Mouse (Mus musculus): Measurements from ENCODE around the gene Rps26. TPM values are rescaled to one million over a fixed set of nuclear protein-coding genes. Genes with fewer than 3 reads are reported as not detected.

The Rps26 gene
- polyA plus RNA-seq, 2 experiments = 1,177 to 1,662 TPM

- Histone ChIP-seq H3K4me3 (replicated peaks; ENCODE audit: low read length) (no peak overlapping the region), H3K4me2 (replicated peaks; ENCODE audit: low read depth, low read length, severe bottlenecking) (no peak overlapping the region), H3K27me3 (ENCODE audit: control insufficient read depth, insufficient read depth, low read length) (no peaks in the 10 kb centered on the region), H3K27ac (replicated peaks; ENCODE audit: low read depth, low read length) (no peak overlapping the region), H3K9me3 (ENCODE audit: control insufficient read depth, low read length) (no peaks in the 10 kb centered on the region), H3K4me1 (ENCODE audit: control insufficient read depth, insufficient read depth, low read length) (no peaks in the 10 kb centered on the region), H3K36me3 (ENCODE audit: control insufficient read depth, insufficient read depth, low read length) (no peaks in the 10 kb centered on the region), H3K9ac (ENCODE audit: low read depth, low read length, severe bottlenecking) (no peak overlapping the region)
- ATAC-seq (ENCODE audit: low FRiP score, low read depth) (no peak), DNase-seq (ENCODE audit: low spot score) (no peak)
- no peak for TF ChIP-seq POLR2A (IDR thresholded peaks at IDR 0.05; ENCODE audit: borderline replicate concordance, extremely low read depth, insufficient read depth, insufficient read length)
- 83% methylated on average over 4 of the region's 4 CpGs for WGBS
These were observed 23.9 kb downstream of the Rps26 start for GRCm38 (mm10) chr10:128602470-128603128.

DNA sequence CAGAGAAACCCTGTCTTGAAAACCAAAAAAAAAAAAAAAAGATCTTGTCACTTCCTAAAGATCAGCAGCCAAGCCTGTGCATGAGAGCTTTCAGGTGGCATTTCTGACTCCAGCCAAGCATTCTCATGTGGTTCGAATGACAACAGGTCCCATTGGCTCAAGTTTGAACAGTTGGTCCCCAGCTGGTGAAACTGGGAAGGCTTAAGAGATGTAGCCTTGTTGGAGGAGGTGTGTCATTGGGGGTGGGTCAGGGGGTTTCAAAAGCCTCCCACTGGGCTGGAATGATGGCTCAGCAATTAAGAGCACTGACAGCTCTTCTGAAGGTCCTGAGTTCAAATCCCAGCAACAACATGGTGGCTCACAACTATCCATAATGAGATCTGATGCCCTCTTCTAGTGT, 25.0 kb downstream of the Rps26 start:
- H3K36me3 ChIP-seq (ENCODE audit: control insufficient read depth, insufficient read depth, low read length) = no peaks in the 10 kb centered on the region
- H3K4me1 ChIP-seq (ENCODE audit: control insufficient read depth, insufficient read depth, low read length) = no peaks in the 10 kb centered on the region
- no peak overlapping the region for H3K4me3 ChIP-seq (replicated peaks; ENCODE audit: low read length)
- WGBS = 75% methylated on average over 1 of the region's 1 CpGs
- DNase-seq (ENCODE audit: low spot score) (no peak), ATAC-seq (ENCODE audit: low FRiP score, low read depth) (no peak)
- no peak overlapping the region for H3K4me2 ChIP-seq (replicated peaks; ENCODE audit: low read depth, low read length, severe bottlenecking)
- H3K9ac ChIP-seq (ENCODE audit: low read depth, low read length, severe bottlenecking) = no peak overlapping the region
- no peaks in the 10 kb centered on the region for H3K27me3 ChIP-seq (ENCODE audit: control insufficient read depth, insufficient read depth, low read length)
- H3K27ac ChIP-seq (replicated peaks; ENCODE audit: low read depth, low read length) = no peak overlapping the region
- no peaks in the 10 kb centered on the region for H3K9me3 ChIP-seq (ENCODE audit: control insufficient read depth, low read length)
- TF ChIP-seq POLR2A (IDR thresholded peaks at IDR 0.05; ENCODE audit: borderline replicate concordance, extremely low read depth, insufficient read depth, insufficient read length) = no peak

DNA sequence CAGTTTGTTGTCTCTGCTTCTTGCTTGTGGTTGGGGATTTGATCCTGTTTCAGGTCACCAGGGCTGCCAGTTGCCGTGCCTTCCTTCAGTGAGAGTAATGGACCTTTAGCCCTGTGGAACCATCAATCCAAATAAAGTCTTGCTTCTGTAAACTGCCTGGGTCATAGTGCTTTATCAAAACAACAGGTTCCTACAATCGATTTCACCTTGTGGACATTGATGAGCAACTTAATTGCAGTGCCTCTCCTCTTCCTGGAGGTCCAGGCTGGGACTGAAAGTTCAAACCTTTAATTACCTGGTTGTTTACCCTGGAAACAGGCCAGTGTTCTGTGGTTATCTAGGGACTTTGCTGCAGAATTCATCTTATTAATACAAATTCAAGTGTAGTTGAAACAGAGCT, 28.1 kb downstream of the Rps26 start:
- DNase-seq (ENCODE audit: low spot score) (no peak), ATAC-seq (ENCODE audit: low FRiP score, low read depth) (no peak)
- Histone ChIP-seq H3K9me3 (ENCODE audit: control insufficient read depth, low read length) (no peaks in the 10 kb centered on the region), H3K9ac (ENCODE audit: low read depth, low read length, severe bottlenecking) (no peak overlapping the region), H3K27me3 (ENCODE audit: control insufficient read depth, insufficient read depth, low read length) (no peaks in the 10 kb centered on the region), H3K4me1 (ENCODE audit: control insufficient read depth, insufficient read depth, low read length) (no peaks in the 10 kb centered on the region), H3K27ac (replicated peaks; ENCODE audit: low read depth, low read length) (no peak overlapping the region), H3K4me2 (replicated peaks; ENCODE audit: low read depth, low read length, severe bottlenecking) (no peak overlapping the region), H3K36me3 (ENCODE audit: control insufficient read depth, insufficient read depth, low read length) (no peaks in the 10 kb centered on the region), H3K4me3 (replicated peaks; ENCODE audit: low read length) (no peak overlapping the region)
- WGBS = 44% methylated on average over 2 of the region's 2 CpGs
- TF ChIP-seq POLR2A (IDR thresholded peaks at IDR 0.05; ENCODE audit: borderline replicate concordance, extremely low read depth, insufficient read depth, insufficient read length) = no peak

DNA sequence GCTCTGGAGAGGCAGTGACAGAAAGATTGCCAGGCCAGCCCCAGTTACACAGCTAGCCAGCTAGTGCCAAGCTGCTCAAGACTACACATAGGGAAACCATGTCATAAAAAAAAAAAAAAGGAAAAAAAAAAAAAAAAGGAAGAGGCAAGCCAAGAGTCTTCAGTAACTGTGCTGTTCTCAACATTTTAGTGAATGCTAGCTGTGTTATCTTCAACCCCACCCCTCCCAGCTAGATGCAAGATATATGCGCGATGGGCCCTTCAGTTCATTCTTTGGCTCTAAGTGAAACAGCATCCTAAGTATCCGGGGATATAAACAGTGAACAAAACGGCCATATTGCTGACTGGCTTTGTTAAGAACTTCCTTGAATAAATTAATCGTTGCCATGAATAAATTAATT, 33.8 kb downstream of the Rps26 start:
- no peak for DNase-seq (ENCODE audit: low spot score)

GRCm38 (mm10) chr10:128591436-128591835, 35.1 kb downstream of the Rps26 start:
- Histone ChIP-seq H3K4me1 (ENCODE audit: control insufficient read depth, insufficient read depth, low read length) (peaks cover 7% of the 10 kb centered on the region; the same call in 1 of the 2 replicates), H3K9ac (ENCODE audit: low read depth, low read length, severe bottlenecking) (no peak overlapping the region), H3K4me2 (replicated peaks; ENCODE audit: low read depth, low read length, severe bottlenecking) (no peak overlapping the region), H3K9me3 (ENCODE audit: control insufficient read depth, low read length) (no peaks in the 10 kb centered on the region), H3K27me3 (ENCODE audit: control insufficient read depth, insufficient read depth, low read length) (peaks cover 28% of the 10 kb centered on the region), H3K4me3 (replicated peaks; ENCODE audit: low read length) (no peak overlapping the region), H3K27ac (replicated peaks; ENCODE audit: low read depth, low read length) (no peak overlapping the region), H3K36me3 (ENCODE audit: control insufficient read depth, insufficient read depth, low read length) (no peaks in the 10 kb centered on the region)
- TF ChIP-seq POLR2A (IDR thresholded peaks at IDR 0.05; ENCODE audit: borderline replicate concordance, extremely low read depth, insufficient read depth, insufficient read length) = no peak
- WGBS = 92% methylated on average over 6 of the region's 6 CpGs
- ATAC-seq (ENCODE audit: low FRiP score, low read depth) (no peak), DNase-seq (ENCODE audit: low spot score) (no peak)

More for the DNA sequence above, 33.8 kb downstream of the Rps26 start:
- ATAC-seq (ENCODE audit: low FRiP score, low read depth) = no peak
- no peak overlapping the region for H3K9ac ChIP-seq (ENCODE audit: low read depth, low read length, severe bottlenecking)
- H3K4me3 ChIP-seq (replicated peaks; ENCODE audit: low read length) = no peak overlapping the region
- H3K9me3 ChIP-seq (ENCODE audit: control insufficient read depth, low read length) = no peaks in the 10 kb centered on the region
- no peak overlapping the region for H3K27ac ChIP-seq (replicated peaks; ENCODE audit: low read depth, low read length)
- 77% methylated on average over 5 of the region's 5 CpGs for WGBS
- no peak for TF ChIP-seq POLR2A (IDR thresholded peaks at IDR 0.05; ENCODE audit: borderline replicate concordance, extremely low read depth, insufficient read depth, insufficient read length)
- H3K27me3 ChIP-seq (ENCODE audit: control insufficient read depth, insufficient read depth, low read length) = peaks cover 21% of the 10 kb centered on the region
- H3K4me2 ChIP-seq (replicated peaks; ENCODE audit: low read depth, low read length, severe bottlenecking) = no peak overlapping the region
- no peaks in the 10 kb centered on the region for H3K36me3 ChIP-seq (ENCODE audit: control insufficient read depth, insufficient read depth, low read length)
- peaks cover 6% of the 10 kb centered on the region; the same call in 1 of the 2 replicates for H3K4me1 ChIP-seq (ENCODE audit: control insufficient read depth, insufficient read depth, low read length)

Measured in limb, embryonic 14.5 days (tissue).